Mouse (Mus musculus): Measurements from ENCODE around the gene Igf2bp2. TPM values are rescaled to one million over a fixed set of nuclear protein-coding genes. Genes with fewer than 3 reads are reported as not detected.

The Igf2bp2 gene
- polyA plus RNA-seq, 1 experiment from 2014 or later: 174 TPM

Other genes with a start within 250 kb of the Igf2bp2 start
- 42.7 and 48.2 TPM in 2 replicates for gene Tmem41a, start 215.7 kb downstream of the Igf2bp2 start, polyA plus RNA-seq (2016; fragmentation: Nextera tagmentation; extraction: Ambion mirVana)
- gene Liph, start 167.6 kb downstream of the Igf2bp2 start, polyA plus RNA-seq (2016; fragmentation: Nextera tagmentation; extraction: Ambion mirVana): 0.20 and 0.52 TPM in 2 replicates
- 69.1 and 69.8 TPM in 2 replicates for gene Senp2, start 153.8 kb downstream of the Igf2bp2 start, polyA plus RNA-seq (2016; fragmentation: Nextera tagmentation; extraction: Ambion mirVana)
- gene Tra2b, start 102.7 kb upstream of the Igf2bp2 start, polyA plus RNA-seq (2016; fragmentation: Nextera tagmentation; extraction: Ambion mirVana): 494 and 506 TPM in 2 replicates